Mouse (Mus musculus) liver, embryonic 15.5 days (tissue): ENCODE measurements at regions not wholly inside any gene's neighbourhood (a gene's known extent, or its start where the extent isn't known, plus 50 kb on each side); places are given as distances from the start of the nearest gene placed in this dataset.

ENCODE experiments used
- ATAC-seq: fragments of 200-750 bp; cut with Nextera tagmentation; 2 replicates; pipeline ENCODE4 v1.8.0; 2017; ENCODE audit warnings: moderate number of reproducible peaks, mild to moderate bottlenecking, moderate library complexity; ENCODE audit not compliant: insufficient read depth
- H3K27ac ChIP-seq: fragments of 300-500 bp; sonication (generic); replicated peaks from 2 replicates; pipeline ENCODE4 v1.5.1; 2015; ENCODE audit warnings: mild to moderate bottlenecking, inconsistent platforms
- H3K27me3 ChIP-seq: fragments of 300-500 bp; sonication (generic); 2 replicates; pipeline ENCODE4 v1.6.1; 2015; ENCODE audit warnings: mild to moderate bottlenecking, inconsistent platforms
- H3K36me3 ChIP-seq: fragments of 300-500 bp; sonication (generic); replicated peaks from 2 replicates; pipeline ENCODE4 v1.6.1; 2015; ENCODE audit warnings: moderate library complexity, mild to moderate bottlenecking, inconsistent platforms
- H3K4me1 ChIP-seq: fragments of 300-500 bp; sonication (generic); replicated peaks from 2 replicates; pipeline ENCODE4 v1.6.1; 2015; ENCODE audit warnings: inconsistent platforms
- H3K4me2 ChIP-seq: fragments of 300-500 bp; sonication (generic); 2 replicates; pipeline ENCODE4 v1.6.1; 2015; ENCODE audit warnings: moderate library complexity, mild to moderate bottlenecking, inconsistent platforms
- H3K4me3 ChIP-seq: fragments of 300-500 bp; sonication (generic); replicated peaks from 2 replicates; pipeline ENCODE4 v1.5.1; 2015; ENCODE audit warnings: mild to moderate bottlenecking, inconsistent platforms
- H3K9ac ChIP-seq: fragments of 300-500 bp; sonication (generic); 2 replicates; pipeline ENCODE4 v1.6.1; 2015; ENCODE audit warnings: moderate library complexity, mild to moderate bottlenecking, inconsistent platforms
- H3K9me3 ChIP-seq: fragments of 300-500 bp; sonication (generic); replicated peaks from 2 replicates; pipeline ENCODE4 v1.6.1; 2016; ENCODE audit warnings: inconsistent platforms
- WGBS: fragments of 180-500 bp; shearing (Covaris S2); methylation state at CpG from one replicate; pipeline ENCODE4 v1.1.7; 2015; ENCODE audit warnings: mixed read lengths; ENCODE audit not compliant: insufficient replicate concordance; 5-methylcytosine and 5-hydroxymethylcytosine counted together

DNA sequence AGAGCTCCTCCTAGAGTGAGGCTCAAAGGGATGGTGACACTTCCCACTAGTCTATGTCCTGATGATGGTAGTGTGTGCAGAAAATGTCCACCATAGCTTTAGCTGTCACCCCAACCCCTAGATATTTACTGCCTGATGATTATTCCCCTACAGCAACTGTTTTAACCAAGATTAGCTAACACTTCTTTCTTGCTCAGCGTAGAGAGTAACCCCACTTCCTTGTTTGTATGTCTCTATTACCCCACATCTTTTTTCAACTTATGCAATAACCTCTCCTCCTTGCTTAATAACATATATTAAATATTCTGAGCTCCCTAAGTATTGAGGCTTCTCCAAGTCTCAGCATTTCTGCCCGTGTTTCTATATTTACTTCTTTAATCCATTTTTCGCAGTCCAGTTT, 404.2 kb upstream of the Cntn3 start:
- H3K27ac ChIP-seq, result no peak overlapping the region
- no peak overlapping the region for H3K4me2 ChIP-seq
- no peaks in the 10 kb centered on the region for H3K9me3 ChIP-seq
- WGBS, result 63% methylated on average over 3 of the region's 3 CpGs
- ATAC-seq, result no peak
- H3K4me3 ChIP-seq, result no peak overlapping the region
- no peaks in the 10 kb centered on the region for H3K36me3 ChIP-seq
- H3K4me1 ChIP-seq, result no peaks in the 10 kb centered on the region
- H3K27me3 ChIP-seq, result no peaks in the 10 kb centered on the region
- H3K9ac ChIP-seq, result no peak overlapping the region

DNA sequence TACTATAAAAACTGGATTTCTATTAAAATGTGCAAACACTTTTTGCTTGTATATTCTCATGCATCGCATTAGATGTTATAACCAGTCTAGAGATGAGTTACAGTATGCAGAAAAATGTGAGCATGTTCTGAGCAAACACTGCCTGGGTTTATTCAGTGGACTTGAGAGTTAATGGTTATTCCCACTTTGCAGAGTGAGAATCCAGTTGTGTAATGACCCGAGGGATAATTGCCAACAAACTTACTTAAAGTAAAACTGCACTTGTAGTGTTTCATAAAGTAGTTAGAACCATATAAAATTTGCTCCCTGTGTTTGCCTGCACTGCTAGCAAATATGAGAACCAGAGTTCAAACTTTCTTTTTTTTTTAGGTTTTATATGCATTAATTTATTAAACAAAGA, 450.4 kb upstream of the Cntn3 start:
- Histone ChIP-seq H3K36me3 (no peaks in the 10 kb centered on the region), H3K9ac (no peak overlapping the region), H3K4me1 (no peaks in the 10 kb centered on the region), H3K4me3 (no peak overlapping the region), H3K4me2 (no peak overlapping the region), H3K9me3 (no peaks in the 10 kb centered on the region), H3K27ac (no peak overlapping the region), H3K27me3 (no peaks in the 10 kb centered on the region)
- WGBS, result 48% methylated on average over 2 of the region's 2 CpGs
- ATAC-seq, result no peak

DNA sequence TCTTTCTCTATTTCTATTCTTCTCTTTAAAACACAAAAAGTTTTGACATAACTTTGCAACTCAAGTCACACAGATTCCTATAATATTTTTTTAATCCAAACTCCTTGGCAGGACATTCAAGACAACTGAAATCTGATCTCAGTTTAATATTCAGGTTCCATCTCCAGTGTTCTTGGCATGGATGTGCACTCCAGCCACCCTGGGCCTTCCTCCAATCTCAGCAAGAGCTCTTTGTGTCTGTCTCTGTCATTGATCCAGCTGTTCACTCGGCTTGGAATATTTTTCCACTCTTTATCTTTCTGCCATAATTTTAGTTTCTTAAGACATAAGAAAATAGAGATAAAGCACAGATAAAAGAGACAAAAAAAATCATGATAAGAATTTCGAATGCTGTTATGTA, 451.1 kb upstream of the Cntn3 start:
- 46% methylated on average over 2 of the region's 2 CpGs for WGBS
- H3K9me3 ChIP-seq, result no peaks in the 10 kb centered on the region
- H3K36me3 ChIP-seq, result no peaks in the 10 kb centered on the region
- H3K4me3 ChIP-seq, result no peak overlapping the region
- H3K27me3 ChIP-seq, result no peaks in the 10 kb centered on the region
- H3K27ac ChIP-seq, result no peak overlapping the region
- no peak overlapping the region for H3K9ac ChIP-seq
- no peak overlapping the region for H3K4me2 ChIP-seq
- H3K4me1 ChIP-seq, result no peaks in the 10 kb centered on the region
- ATAC-seq, result no peak

DNA sequence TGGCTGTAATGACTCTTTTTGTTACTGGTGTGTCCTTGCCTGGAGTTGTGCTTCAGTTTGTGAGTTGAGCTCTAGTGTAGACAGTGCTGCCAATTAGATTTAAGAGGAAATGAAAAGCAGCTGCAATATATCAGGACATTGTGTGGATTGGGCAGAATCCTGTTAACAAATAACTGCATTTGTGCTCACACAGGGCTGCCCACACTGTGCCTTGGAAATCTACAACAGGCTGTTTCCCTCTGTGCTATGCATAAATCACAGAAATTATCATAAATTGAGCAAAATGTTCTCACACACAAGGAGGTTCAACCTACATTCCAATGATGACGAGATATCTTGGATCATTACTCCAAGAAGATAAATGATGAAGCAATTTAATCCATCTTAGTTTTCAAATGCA, 455.2 kb upstream of the Cntn3 start:
- H3K9ac ChIP-seq, result no peak overlapping the region
- no peak overlapping the region for H3K4me3 ChIP-seq
- H3K36me3 ChIP-seq, result no peaks in the 10 kb centered on the region
- H3K27ac ChIP-seq, result no peak overlapping the region
- H3K4me2 ChIP-seq, result no peak overlapping the region
- ATAC-seq, result no peak
- no peaks in the 10 kb centered on the region for H3K9me3 ChIP-seq
- H3K27me3 ChIP-seq, result no peaks in the 10 kb centered on the region
- H3K4me1 ChIP-seq, result no peaks in the 10 kb centered on the region
- WGBS, result 55% methylated on average over 1 of the region's 1 CpGs

DNA sequence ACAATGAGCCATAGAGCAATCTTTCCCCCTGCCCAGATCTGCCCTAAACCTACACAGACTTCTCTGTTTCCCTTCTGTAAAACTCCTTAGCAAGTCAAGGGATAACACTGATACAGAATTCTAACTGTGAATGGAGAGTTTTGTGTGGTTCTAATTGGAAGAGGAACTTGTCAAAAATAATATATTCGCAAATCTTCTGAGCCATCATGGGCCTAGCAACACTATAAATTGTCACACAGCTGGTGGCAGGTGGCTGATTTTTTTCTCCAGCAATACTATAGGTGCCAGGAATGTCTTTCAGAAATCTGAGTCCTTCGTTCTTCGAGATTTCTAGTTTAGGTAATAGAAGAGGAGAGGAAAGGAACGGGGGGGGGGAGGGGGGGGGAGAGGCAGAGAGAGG, 460.5 kb upstream of the Cntn3 start:
- Histone ChIP-seq H3K4me1 (no peaks in the 10 kb centered on the region), H3K36me3 (no peaks in the 10 kb centered on the region), H3K4me3 (no peak overlapping the region), H3K9me3 (no peaks in the 10 kb centered on the region), H3K9ac (no peak overlapping the region), H3K27ac (no peak overlapping the region), H3K4me2 (no peak overlapping the region), H3K27me3 (no peaks in the 10 kb centered on the region)
- no peak for ATAC-seq
- WGBS, result 16% methylated on average over 4 of the region's 4 CpGs

DNA sequence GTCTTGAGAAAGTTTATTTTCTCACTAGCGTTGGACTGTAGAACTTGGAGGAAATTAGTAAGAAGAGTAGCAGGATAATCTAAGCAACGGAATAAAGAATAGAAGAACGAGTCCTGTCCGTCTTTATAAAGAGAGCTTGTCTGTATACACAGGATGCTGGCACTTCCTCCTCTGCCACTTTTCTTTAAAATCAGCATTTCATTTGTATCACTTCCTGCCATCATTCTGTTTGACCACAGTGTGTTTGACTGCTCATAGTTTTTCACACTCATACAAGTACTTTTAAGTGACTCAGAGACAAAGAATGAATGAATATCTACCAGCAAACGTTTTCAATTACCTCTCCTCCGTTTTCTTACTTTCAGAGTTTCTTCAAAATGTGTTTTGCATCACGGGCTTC, 461.0 kb upstream of the Cntn3 start:
- Histone ChIP-seq H3K27ac (no peak overlapping the region), H3K9me3 (no peaks in the 10 kb centered on the region), H3K9ac (no peak overlapping the region), H3K4me2 (no peak overlapping the region), H3K4me1 (no peaks in the 10 kb centered on the region), H3K36me3 (no peaks in the 10 kb centered on the region), H3K27me3 (no peaks in the 10 kb centered on the region), H3K4me3 (no peak overlapping the region)
- 6% methylated on average over 7 of the region's 7 CpGs for WGBS
- no peak for ATAC-seq

DNA sequence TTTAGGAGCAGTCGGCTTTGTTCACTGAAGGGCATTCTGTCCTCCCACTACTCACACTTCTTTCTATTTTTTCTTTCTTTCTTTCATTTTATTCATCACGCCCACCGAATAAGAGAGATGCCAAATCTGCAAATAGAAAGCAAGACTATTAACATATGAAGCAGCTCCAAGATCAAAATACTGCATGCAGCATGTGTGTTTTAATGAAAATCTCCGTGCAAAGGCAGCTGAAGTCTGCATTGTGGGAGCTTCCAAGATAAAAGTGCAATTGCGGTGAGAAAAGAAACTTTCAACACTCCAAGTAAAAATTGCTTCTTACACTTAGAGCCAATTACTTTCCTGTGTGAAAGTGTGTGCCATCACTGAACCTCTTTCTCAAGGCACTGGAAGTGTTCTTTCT, 449.8 kb upstream of the Chl1 start:
- no peak overlapping the region for H3K4me3 ChIP-seq
- no peaks in the 10 kb centered on the region for H3K36me3 ChIP-seq
- H3K9me3 ChIP-seq, result no peaks in the 10 kb centered on the region
- WGBS, result 57% methylated on average over 5 of the region's 5 CpGs
- no peak for ATAC-seq
- H3K27ac ChIP-seq, result no peak overlapping the region
- no peak overlapping the region for H3K9ac ChIP-seq
- no peaks in the 10 kb centered on the region for H3K4me1 ChIP-seq
- H3K27me3 ChIP-seq, result no peaks in the 10 kb centered on the region
- H3K4me2 ChIP-seq, result no peak overlapping the region

DNA sequence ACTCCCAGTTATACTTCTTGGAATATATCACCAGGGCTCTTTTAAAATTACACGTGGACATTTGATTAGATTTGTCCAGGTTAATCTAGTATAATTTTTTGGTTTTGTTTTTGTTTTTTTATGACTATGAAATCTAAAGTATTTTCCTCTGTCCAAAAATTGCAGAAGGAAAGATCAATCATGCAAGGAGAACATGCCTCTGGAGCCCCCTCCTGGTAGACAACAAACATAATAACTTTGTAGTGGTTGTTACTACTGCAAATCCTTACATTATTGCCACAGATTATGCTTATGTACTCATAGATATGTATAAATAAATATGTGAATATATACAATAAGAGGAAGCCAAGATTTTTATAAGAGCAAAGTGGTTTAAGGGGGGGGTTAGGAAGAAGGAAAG, 404.2 kb upstream of the Chl1 start:
- no peak for ATAC-seq
- Histone ChIP-seq H3K9me3 (no peaks in the 10 kb centered on the region), H3K27ac (no peak overlapping the region), H3K36me3 (no peaks in the 10 kb centered on the region), H3K4me3 (no peak overlapping the region), H3K4me2 (no peak overlapping the region), H3K27me3 (no peaks in the 10 kb centered on the region), H3K9ac (no peak overlapping the region), H3K4me1 (no peaks in the 10 kb centered on the region)
- 32% methylated on average over 1 of the region's 1 CpGs for WGBS

DNA sequence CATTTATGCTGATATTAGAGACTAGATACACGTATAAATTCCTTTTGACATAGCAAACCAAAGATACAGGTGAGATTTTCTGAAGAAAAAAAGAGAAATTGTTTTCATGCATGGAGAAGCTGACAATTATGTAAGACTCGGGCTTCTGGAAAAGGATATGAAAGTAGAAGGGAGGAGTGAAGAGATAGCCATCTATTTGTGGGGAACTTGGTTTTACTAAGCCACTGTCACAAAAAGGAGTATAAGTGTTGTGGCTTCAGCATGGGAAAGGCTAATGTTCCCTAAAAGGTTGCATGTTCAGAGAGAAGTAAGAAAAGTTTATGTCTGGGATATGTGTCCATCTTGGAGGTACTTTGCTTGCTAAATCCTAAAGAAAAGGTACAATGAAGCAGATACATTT, 390.8 kb upstream of the Chl1 start:
- Histone ChIP-seq H3K36me3 (no peaks in the 10 kb centered on the region), H3K9ac (no peak overlapping the region), H3K4me3 (no peak overlapping the region), H3K4me1 (no peaks in the 10 kb centered on the region), H3K9me3 (no peaks in the 10 kb centered on the region), H3K4me2 (no peak overlapping the region), H3K27ac (no peak overlapping the region), H3K27me3 (no peaks in the 10 kb centered on the region)
- 30% methylated on average over 2 of the region's 2 CpGs for WGBS
- ATAC-seq, result no peak

DNA sequence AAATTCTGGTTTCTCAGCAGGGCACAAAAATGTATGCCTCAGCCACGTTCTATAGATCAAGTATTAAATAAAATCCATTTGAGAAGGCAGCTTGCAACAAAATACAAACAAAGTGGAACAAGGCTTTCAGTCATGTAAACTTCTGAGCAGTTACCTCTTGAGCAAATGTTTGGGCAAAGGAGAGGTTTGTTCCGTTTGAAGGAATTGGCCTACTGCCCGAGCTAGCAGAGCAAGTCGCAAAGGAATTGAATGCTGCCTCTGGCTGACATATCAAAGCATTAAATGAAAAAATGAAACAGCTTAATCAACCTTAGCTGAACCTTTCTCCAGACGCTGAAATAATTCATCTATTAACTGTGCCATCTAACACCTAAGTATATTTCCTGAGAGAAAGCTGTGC, 369.5 kb upstream of the Chl1 start:
- ATAC-seq, result no peak
- no peaks in the 10 kb centered on the region for H3K27me3 ChIP-seq
- H3K9me3 ChIP-seq, result no peaks in the 10 kb centered on the region
- 58% methylated on average over 5 of the region's 5 CpGs for WGBS
- H3K36me3 ChIP-seq, result no peaks in the 10 kb centered on the region
- H3K4me1 ChIP-seq, result no peaks in the 10 kb centered on the region
- H3K4me3 ChIP-seq, result no peak overlapping the region
- H3K27ac ChIP-seq, result no peak overlapping the region
- H3K9ac ChIP-seq, result no peak overlapping the region
- H3K4me2 ChIP-seq, result no peak overlapping the region

DNA sequence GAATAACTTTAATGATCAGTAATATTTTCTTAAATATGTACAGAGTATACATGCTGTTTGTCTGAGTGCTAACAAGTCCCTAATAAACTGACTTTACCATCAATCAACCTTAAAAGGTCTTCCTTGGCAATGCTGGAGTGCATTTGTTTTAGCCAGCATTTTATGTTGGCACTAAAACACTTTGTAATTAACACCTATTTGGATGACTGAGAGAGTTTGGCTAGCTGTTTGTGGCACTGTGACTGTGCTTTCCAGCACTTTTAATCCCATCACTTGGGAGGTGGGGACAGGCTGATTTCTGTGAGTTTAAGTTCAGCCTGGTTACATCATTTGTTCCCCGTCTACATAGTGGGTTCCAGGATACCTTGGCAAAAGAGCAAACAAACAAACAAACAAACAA, 332.5 kb upstream of the Chl1 start:
- no peak overlapping the region for H3K27ac ChIP-seq
- H3K9me3 ChIP-seq, result no peaks in the 10 kb centered on the region
- no peak for ATAC-seq
- no peaks in the 10 kb centered on the region for H3K27me3 ChIP-seq
- H3K4me1 ChIP-seq, result no peaks in the 10 kb centered on the region
- 42% methylated on average over 1 of the region's 1 CpGs for WGBS
- no peak overlapping the region for H3K4me3 ChIP-seq
- H3K9ac ChIP-seq, result no peak overlapping the region
- H3K36me3 ChIP-seq, result no peaks in the 10 kb centered on the region
- no peak overlapping the region for H3K4me2 ChIP-seq

DNA sequence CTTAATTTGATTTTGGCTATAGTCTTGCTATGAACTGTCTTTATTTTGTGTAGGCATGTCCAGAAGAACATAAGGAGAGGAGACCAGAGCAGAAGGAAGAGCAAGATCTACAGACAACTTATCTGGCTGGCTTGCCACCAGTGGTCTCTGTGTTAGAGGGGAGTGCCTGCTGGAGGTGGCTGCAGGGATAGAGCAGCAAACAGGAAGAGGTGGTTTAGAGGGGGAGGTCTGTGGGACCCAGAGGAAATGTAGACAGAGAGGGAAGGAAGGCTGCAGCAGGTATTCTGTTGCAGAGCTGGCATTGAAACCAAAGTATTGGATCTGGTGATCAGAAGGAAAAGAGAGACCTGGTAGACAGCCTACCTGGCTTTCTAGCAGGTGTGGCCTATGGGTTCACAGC, 327.0 kb upstream of the Chl1 start:
- H3K9ac ChIP-seq, result no peak overlapping the region
- no peaks in the 10 kb centered on the region for H3K36me3 ChIP-seq
- no peak overlapping the region for H3K4me3 ChIP-seq
- H3K4me2 ChIP-seq, result no peak overlapping the region
- H3K4me1 ChIP-seq, result no peaks in the 10 kb centered on the region
- H3K9me3 ChIP-seq, result no peaks in the 10 kb centered on the region
- H3K27me3 ChIP-seq, result no peaks in the 10 kb centered on the region
- no peak overlapping the region for H3K27ac ChIP-seq
- no peak for ATAC-seq

DNA sequence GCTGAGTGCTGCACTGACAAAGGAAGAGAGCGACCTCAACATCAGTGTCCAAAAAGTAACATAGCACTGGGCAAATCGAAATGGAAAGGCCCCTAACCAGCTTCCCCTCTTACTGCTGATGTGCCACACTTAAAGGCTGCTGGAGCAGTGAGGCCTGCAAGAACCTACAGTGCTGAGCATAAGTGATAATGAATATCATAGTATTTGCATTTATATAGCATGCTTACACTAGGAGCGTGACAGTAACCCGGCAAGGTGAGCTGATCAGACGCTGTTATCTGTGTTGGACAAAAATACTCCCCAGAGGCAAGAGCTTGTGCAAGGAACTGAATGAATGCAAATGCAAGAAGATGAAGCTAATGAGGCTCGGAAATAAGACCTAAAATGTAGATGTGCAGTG, 313.5 kb upstream of the Chl1 start:
- Histone ChIP-seq H3K4me3 (no peak overlapping the region), H3K27me3 (no peaks in the 10 kb centered on the region), H3K36me3 (no peaks in the 10 kb centered on the region), H3K4me2 (no peak overlapping the region), H3K9me3 (no peaks in the 10 kb centered on the region), H3K4me1 (no peaks in the 10 kb centered on the region), H3K9ac (no peak overlapping the region), H3K27ac (no peak overlapping the region)
- ATAC-seq, result no peak
- 71% methylated on average over 6 of the region's 6 CpGs for WGBS
